Mouse (Mus musculus): ENCODE data around the gene Nin. TPM values are rescaled to one million over a fixed set of nuclear protein-coding genes. Genes with fewer than 3 reads are reported as not detected.

Gene Nin
- polyA plus RNA-seq, 1 experiment: 8.0 TPM

GRCm38 (mm10) chr12:70140993-70141576, 27.6 kb upstream of the Nin start:
- Histone ChIP-seq H3K27me3 (ENCODE audit: control insufficient read depth, insufficient read depth, insufficient read length) (no peaks in the 10 kb centered on the region), H3K4me3 (ENCODE audit: insufficient read depth, poor library complexity, severe bottlenecking) (no peak overlapping the region), H3K79me3 (ENCODE audit: low read depth) (no peaks in the 10 kb centered on the region), H3ac (ENCODE audit: control insufficient read depth, insufficient read length, low read depth) (no peak overlapping the region), H3K36me3 (ENCODE audit: control insufficient read depth, insufficient read depth) (no peaks in the 10 kb centered on the region), H3K79me2 (ENCODE audit: control insufficient read depth, insufficient read depth) (no peaks in the 10 kb centered on the region)
- TF ChIP-seq MYOD1 (IDR thresholded peaks at IDR 0.05; ENCODE audit: control insufficient read depth, insufficient read length, low read depth): no peak
- TF ChIP-seq USF1 (IDR thresholded peaks at IDR 0.05; ENCODE audit: low read depth): no peak
- no peak for TF ChIP-seq CEBPB (IDR thresholded peaks at IDR 0.05; ENCODE audit: low read depth)
- no peak for TF ChIP-seq CTCF (IDR thresholded peaks at IDR 0.05; ENCODE audit: control insufficient read depth, insufficient read depth, insufficient read length)

- TF ChIP-seq CEBPB (IDR thresholded peaks at IDR 0.05; ENCODE audit: low read depth) (no peak), FOSL1 (IDR thresholded peaks at IDR 0.05; ENCODE audit: insufficient read depth, low read length, poor library complexity, severe bottlenecking) (no peak), MAX (IDR thresholded peaks at IDR 0.05) (no peak), USF1 (IDR thresholded peaks at IDR 0.05; ENCODE audit: low read depth) (no peak), CTCF (IDR thresholded peaks at IDR 0.05; ENCODE audit: control insufficient read depth, insufficient read depth, insufficient read length) (no peak), MYOD1 (IDR thresholded peaks at IDR 0.05; ENCODE audit: control insufficient read depth, insufficient read length, low read depth) (no peak), MYOG (IDR thresholded peaks at IDR 0.05; ENCODE audit: control insufficient read depth, extremely low read depth, insufficient read length) (no peak)
- H3K27me3 ChIP-seq (ENCODE audit: control insufficient read depth, insufficient read depth, insufficient read length): no peaks in the 10 kb centered on the region
- no peak overlapping the region for H3K4me3 ChIP-seq (ENCODE audit: insufficient read depth, poor library complexity, severe bottlenecking)
- H3K79me3 ChIP-seq (ENCODE audit: low read depth): no peaks in the 10 kb centered on the region
- H3K79me2 ChIP-seq (ENCODE audit: control insufficient read depth, insufficient read depth): no peaks in the 10 kb centered on the region
- no peak overlapping the region for H3ac ChIP-seq (ENCODE audit: control insufficient read depth, insufficient read length, low read depth)
- H3K36me3 ChIP-seq (ENCODE audit: control insufficient read depth, insufficient read depth): no peaks in the 10 kb centered on the region
Observed at GRCm38 (mm10) chr12:70140542-70140941, 27.0 kb upstream of the Nin start.

GRCm38 (mm10) chr12:70139871-70140270, 26.4 kb upstream of the Nin start:
- H3ac ChIP-seq (ENCODE audit: control insufficient read depth, insufficient read length, low read depth): no peak overlapping the region
- no peaks in the 10 kb centered on the region for H3K27me3 ChIP-seq (ENCODE audit: control insufficient read depth, insufficient read depth, insufficient read length)
- no peak overlapping the region for H3K4me3 ChIP-seq (ENCODE audit: insufficient read depth, poor library complexity, severe bottlenecking)
- no peaks in the 10 kb centered on the region for H3K79me3 ChIP-seq (ENCODE audit: low read depth)
- no peaks in the 10 kb centered on the region for H3K36me3 ChIP-seq (ENCODE audit: control insufficient read depth, insufficient read depth)
- TF ChIP-seq FOSL1 (IDR thresholded peaks at IDR 0.05; ENCODE audit: insufficient read depth, low read length, poor library complexity, severe bottlenecking) (no peak), MYOG (IDR thresholded peaks at IDR 0.05; ENCODE audit: control insufficient read depth, extremely low read depth, insufficient read length) (no peak), MAX (IDR thresholded peaks at IDR 0.05) (no peak), CEBPB (IDR thresholded peaks at IDR 0.05; ENCODE audit: low read depth) (no peak), CTCF (IDR thresholded peaks at IDR 0.05; ENCODE audit: control insufficient read depth, insufficient read depth, insufficient read length) (no peak), USF1 (IDR thresholded peaks at IDR 0.05; ENCODE audit: low read depth) (no peak), MYOD1 (IDR thresholded peaks at IDR 0.05; ENCODE audit: control insufficient read depth, insufficient read length, low read depth) (no peak)
- H3K79me2 ChIP-seq (ENCODE audit: control insufficient read depth, insufficient read depth): no peaks in the 10 kb centered on the region

GRCm38 (mm10) chr12:70137626-70138025, 24.1 kb upstream of the Nin start:
- Histone ChIP-seq H3K36me3 (ENCODE audit: control insufficient read depth, insufficient read depth) (no peaks in the 10 kb centered on the region), H3ac (ENCODE audit: control insufficient read depth, insufficient read length, low read depth) (no peak overlapping the region), H3K79me2 (ENCODE audit: control insufficient read depth, insufficient read depth) (no peaks in the 10 kb centered on the region), H3K27me3 (ENCODE audit: control insufficient read depth, insufficient read depth, insufficient read length) (no peaks in the 10 kb centered on the region), H3K4me3 (ENCODE audit: insufficient read depth, poor library complexity, severe bottlenecking) (no peak overlapping the region), H3K79me3 (ENCODE audit: low read depth) (no peaks in the 10 kb centered on the region)
- TF ChIP-seq MYOG (IDR thresholded peaks at IDR 0.05; ENCODE audit: control insufficient read depth, extremely low read depth, insufficient read length) (no peak), MAX (IDR thresholded peaks at IDR 0.05) (no peak), USF1 (IDR thresholded peaks at IDR 0.05; ENCODE audit: low read depth) (no peak), MYOD1 (IDR thresholded peaks at IDR 0.05; ENCODE audit: control insufficient read depth, insufficient read length, low read depth) (no peak), CTCF (IDR thresholded peaks at IDR 0.05; ENCODE audit: control insufficient read depth, insufficient read depth, insufficient read length) (no peak)

GRCm38 (mm10) chr12:70137095-70137494, 23.6 kb upstream of the Nin start:
- Histone ChIP-seq H3K4me3 (ENCODE audit: insufficient read depth, poor library complexity, severe bottlenecking) (no peak overlapping the region), H3K27me3 (ENCODE audit: control insufficient read depth, insufficient read depth, insufficient read length) (no peaks in the 10 kb centered on the region), H3ac (ENCODE audit: control insufficient read depth, insufficient read length, low read depth) (no peak overlapping the region), H3K36me3 (ENCODE audit: control insufficient read depth, insufficient read depth) (no peaks in the 10 kb centered on the region), H3K79me2 (ENCODE audit: control insufficient read depth, insufficient read depth) (no peaks in the 10 kb centered on the region), H3K79me3 (ENCODE audit: low read depth) (no peaks in the 10 kb centered on the region)
- TF ChIP-seq MYOG (IDR thresholded peaks at IDR 0.05; ENCODE audit: control insufficient read depth, extremely low read depth, insufficient read length) (no peak), MAX (IDR thresholded peaks at IDR 0.05) (no peak), FOSL1 (IDR thresholded peaks at IDR 0.05; ENCODE audit: insufficient read depth, low read length, poor library complexity, severe bottlenecking) (no peak), MYOD1 (IDR thresholded peaks at IDR 0.05; ENCODE audit: control insufficient read depth, insufficient read length, low read depth) (no peak), CEBPB (IDR thresholded peaks at IDR 0.05; ENCODE audit: low read depth) (no peak), CTCF (IDR thresholded peaks at IDR 0.05; ENCODE audit: control insufficient read depth, insufficient read depth, insufficient read length) (no peak), USF1 (IDR thresholded peaks at IDR 0.05; ENCODE audit: low read depth) (no peak)

GRCm38 (mm10) chr12:70136185-70136756, 22.8 kb upstream of the Nin start:
- Histone ChIP-seq H3K27me3 (ENCODE audit: control insufficient read depth, insufficient read depth, insufficient read length) (no peaks in the 10 kb centered on the region), H3ac (ENCODE audit: control insufficient read depth, insufficient read length, low read depth) (peak overlapping the region; percentile 2), H3K79me3 (ENCODE audit: low read depth) (no peaks in the 10 kb centered on the region), H3K4me3 (ENCODE audit: insufficient read depth, poor library complexity, severe bottlenecking) (no peak overlapping the region), H3K36me3 (ENCODE audit: control insufficient read depth, insufficient read depth) (no peaks in the 10 kb centered on the region), H3K79me2 (ENCODE audit: control insufficient read depth, insufficient read depth) (no peaks in the 10 kb centered on the region)
- TF ChIP-seq CEBPB (IDR thresholded peaks at IDR 0.05; ENCODE audit: low read depth) (no peak), MYOD1 (IDR thresholded peaks at IDR 0.05; ENCODE audit: control insufficient read depth, insufficient read length, low read depth) (peak; percentile 93), FOSL1 (IDR thresholded peaks at IDR 0.05; ENCODE audit: insufficient read depth, low read length, poor library complexity, severe bottlenecking) (no peak)
